Mouse (Mus musculus): ENCODE results near the gene Ankar.

GRCm38 (mm10) chr1:72717540-72717939 lies 17.2 kb upstream of the Ankar start:
- TF ChIP-seq EP300 (IDR thresholded peaks at IDR 0.05; ENCODE audit: low read depth) (no peak), CTCF (IDR thresholded peaks at IDR 0.05; ENCODE audit: low read depth) (no peak)

Data from liver, embryonic 14.5 days (tissue).